Mouse (Mus musculus) left cerebral cortex, postnatal 25 days (tissue): ENCODE measurements at regions not wholly inside any gene's neighbourhood (a gene's known extent, or its start where the extent isn't known, plus 50 kb on each side); places are given as distances from the start of the nearest gene placed in this dataset.

ENCODE experiments used
- DNase-seq, 2 experiments: peaks; one replicate each; pipeline ENCODE4 v3.0.0; 2022; ENCODE audit warnings: low spot score in 2 of 2, mixed read lengths in 1 of 2
- intact Hi-C: fragments of 180-260 bp; cut with DNase I; formaldehyde crosslinking; loops from one replicate; pipeline ENCODE4 v1.15.1; 2025

- DNase-seq, result no peak
- intact Hi-C loops, result no loop called here
These were observed 586.3 kb downstream of the Basp1 start for GRCm38 (mm10) chr15:24827259-24827658.

DNA sequence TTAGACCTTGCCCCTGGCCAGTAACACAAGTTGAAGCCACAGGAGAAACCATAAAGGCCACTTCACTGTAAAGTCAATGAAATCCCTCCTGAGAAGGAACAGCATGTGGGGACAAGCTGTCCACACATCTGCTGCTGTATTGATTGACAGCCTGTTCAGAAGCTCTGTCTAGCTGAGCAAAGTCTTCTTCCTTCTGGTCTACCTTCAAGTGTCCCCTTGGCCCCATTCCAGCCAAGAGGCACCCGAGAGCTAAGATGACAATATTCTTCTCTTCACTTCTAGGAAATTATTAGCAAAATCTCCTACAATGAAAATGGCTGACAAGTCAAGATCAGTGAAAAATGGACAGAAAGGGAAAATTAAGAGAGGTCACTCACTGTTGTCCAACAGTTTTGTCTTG lies 616.7 kb downstream of the Basp1 start:
- intact Hi-C loops, result no loop called here
- no peak for DNase-seq

- intact Hi-C loops, result no loop called here
These were observed 620.2 kb downstream of the Basp1 start for GRCm38 (mm10) chr15:24793381-24793780.

DNA sequence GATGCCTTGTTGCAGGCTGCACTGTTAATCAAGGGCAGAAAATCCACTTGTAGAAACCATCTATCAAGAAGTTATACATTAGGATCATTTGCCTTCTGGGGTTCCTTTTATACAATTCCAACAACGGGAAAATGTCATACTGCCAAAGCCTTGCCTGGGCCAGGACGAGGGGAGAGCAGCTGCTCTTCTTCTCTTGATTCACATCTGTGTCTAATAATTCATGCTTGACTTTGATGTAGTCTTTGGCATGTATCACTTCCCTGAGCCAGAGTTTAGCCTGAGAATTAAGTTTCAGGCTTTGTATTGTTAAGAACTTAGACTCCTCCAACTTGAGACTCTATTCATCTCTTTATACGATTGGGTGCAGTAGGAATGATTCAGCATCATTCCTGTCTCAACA lies 627.2 kb downstream of the Basp1 start:
- no peak for DNase-seq
- intact Hi-C loops, result no loop called here

More at GRCm38 (mm10) chr15:24793381-24793780, 620.2 kb downstream of the Basp1 start:
- no peak for DNase-seq

GRCm38 (mm10) chr15:24778234-24778633 lies 635.3 kb downstream of the Basp1 start:
- peak in 1 of 2 experiments; percentile 57 for DNase-seq
- intact Hi-C loops, result no loop called here

DNA sequence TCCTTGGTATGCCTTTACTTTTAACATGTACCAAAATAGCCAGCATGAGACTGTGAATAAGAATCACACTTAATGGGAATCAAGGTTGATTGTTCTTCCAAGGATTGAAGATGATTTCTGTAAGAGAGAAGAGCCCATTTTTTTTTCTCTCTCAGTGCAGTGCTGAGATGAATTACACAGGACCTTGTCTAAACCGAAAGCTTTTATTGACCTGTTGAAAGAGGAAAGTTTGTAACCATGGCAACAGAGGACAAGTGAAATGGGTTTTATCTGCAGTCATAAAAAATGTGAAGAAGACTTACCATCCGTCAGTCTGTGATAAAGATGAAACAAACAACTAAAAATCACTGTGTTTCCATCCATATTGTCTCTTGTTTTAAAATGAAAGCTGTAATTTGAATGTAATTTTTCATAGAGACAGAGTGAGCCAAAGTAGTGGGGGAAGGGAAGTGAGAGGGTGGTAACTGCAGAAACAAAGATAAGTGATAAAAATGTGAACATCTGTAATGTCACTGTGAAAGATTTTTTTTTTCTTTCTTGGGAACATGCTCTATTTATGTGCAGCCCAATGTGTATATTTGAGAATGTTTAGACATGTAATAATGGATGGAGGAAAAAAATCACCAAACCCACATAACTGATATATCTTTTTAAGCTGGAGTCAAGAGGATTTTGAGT lies 661.9 kb downstream of the Basp1 start:
- intact Hi-C loops, result no loop called here
- peak in 1 of 2 experiments; percentile 10 for DNase-seq

GRCm38 (mm10) chr15:24743240-24743639 lies 670.3 kb downstream of the Basp1 start:
- intact Hi-C loops, result no loop called here
- DNase-seq, result no peak

- intact Hi-C loops, result no loop called here
- DNase-seq, result no peak
These were observed 688.4 kb downstream of the Basp1 start for GRCm38 (mm10) chr15:24725170-24725569.

- DNase-seq, result peak; percentile 18 to 48
- intact Hi-C loops, result loop anchor here (5.0 kb wide), 1 partner anchor 313 kb away; no protein-coding TSS in a partner anchor
These were observed 688.9 kb downstream of the Basp1 start for GRCm38 (mm10) chr15:24724664-24725063.

GRCm38 (mm10) chr15:24720346-24720745 lies 693.2 kb downstream of the Basp1 start:
- intact Hi-C loops, result loop anchor here (1.0 to 5.0 kb wide), 4 partner anchors 118 to 692 kb away; partner anchors contain the start of gene Basp1

GRCm38 (mm10) chr15:24682167-24682566 lies 731.4 kb downstream of the Basp1 start:
- intact Hi-C loops, result no loop called here
- no peak for DNase-seq

More at GRCm38 (mm10) chr15:24720346-24720745, 693.2 kb downstream of the Basp1 start:
- DNase-seq, result peak; percentile 71 to 97

DNA sequence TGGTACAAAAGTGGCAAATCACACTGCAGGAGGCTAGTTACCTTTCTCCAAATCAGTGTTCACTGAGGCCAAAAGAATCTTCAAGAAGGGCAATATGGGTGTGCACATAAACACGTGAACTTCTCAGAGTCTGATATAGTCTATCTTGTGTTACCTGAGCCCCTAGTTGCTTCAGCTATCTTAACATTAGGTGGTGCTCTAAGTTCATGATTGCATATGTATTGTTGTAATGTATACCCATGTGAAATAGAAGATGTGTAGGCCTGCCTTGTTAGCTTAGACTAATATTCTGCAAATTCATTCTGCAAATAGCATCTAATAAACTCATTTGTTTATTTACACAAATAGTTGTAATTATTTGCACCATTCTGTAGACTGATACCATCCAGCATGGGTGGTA lies 764.6 kb downstream of the Basp1 start:
- DNase-seq, result peak in 1 of 2 experiments; percentile 48
- intact Hi-C loops, result loop anchor here (2.0 kb wide), 1 partner anchor 766 kb away; no protein-coding TSS in a partner anchor

- intact Hi-C loops, result no loop called here
These were observed 777.9 kb downstream of the Basp1 start for GRCm38 (mm10) chr15:24635620-24636019.

DNA sequence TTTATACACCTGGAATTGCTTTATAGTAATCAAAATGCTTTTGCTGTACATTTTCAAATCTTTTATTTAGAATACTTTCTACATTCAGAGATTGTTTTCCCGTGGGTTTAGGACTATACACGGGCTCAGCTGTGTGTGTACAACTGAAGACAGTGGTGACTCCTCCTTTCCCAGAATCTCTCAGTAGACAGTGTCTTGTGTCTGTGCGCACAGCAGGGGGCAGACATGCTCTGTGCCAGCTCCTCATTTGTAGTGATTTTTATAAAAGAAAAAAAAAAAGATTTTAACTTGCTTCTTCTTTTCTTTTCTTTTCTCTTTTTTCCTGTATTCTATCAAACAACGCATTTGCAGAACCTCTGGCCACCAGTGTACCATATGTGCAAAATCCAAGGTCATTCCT lies 817.3 kb downstream of the Basp1 start:
- intact Hi-C loops, result loop anchor here (2.0 to 10.0 kb wide), 2 partner anchors 819 to 1359 kb away; no protein-coding TSS in a partner anchor
- peak; percentile 54 to 71 for DNase-seq

More at GRCm38 (mm10) chr15:24635620-24636019, 777.9 kb downstream of the Basp1 start:
- no peak for DNase-seq

DNA sequence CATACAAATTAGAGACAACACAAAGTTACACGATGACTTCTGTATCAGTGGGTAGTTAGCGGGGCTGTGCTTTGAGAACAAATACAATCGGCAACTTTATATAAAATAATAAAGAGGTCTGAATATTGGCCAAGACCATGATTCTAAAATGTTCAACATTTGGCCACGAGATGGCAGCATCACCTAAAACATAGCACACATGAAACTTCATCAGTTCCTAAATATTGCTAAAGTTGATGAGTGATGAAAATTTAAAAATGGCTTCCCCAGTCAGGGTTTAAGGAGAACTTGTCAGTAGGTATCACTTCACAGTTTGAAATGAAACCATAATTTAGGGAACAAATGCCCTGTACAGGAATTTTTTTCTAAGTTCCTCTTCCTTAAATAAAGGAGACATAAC lies 824.6 kb downstream of the Basp1 start:
- intact Hi-C loops, result loop anchor here (2.0 to 10.0 kb wide), 3 partner anchors 826 to 1206 kb away; no protein-coding TSS in a partner anchor
- DNase-seq, result peak; percentile 70 to 73

DNA sequence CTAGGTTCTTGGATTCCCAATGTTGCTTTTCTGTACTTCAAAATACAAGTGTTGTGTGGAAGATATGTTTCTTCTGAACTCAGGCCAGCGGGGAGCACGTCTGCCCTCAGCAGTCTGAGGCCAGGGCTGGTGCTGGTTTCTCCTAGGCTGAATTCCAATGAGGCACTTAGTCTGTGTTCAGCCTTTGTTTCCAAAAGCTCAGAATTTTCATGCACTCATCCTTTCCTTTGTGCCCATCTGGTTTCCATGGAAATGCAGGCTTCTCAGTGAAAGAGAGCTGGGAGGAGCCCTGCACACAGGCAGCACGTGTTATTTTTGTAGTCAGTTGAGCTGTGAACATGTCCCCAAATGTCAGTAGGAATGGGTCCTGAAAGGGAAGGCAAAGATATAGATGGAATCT lies 846.6 kb downstream of the Basp1 start:
- intact Hi-C loops, result no loop called here
- peak; percentile 31 to 59 for DNase-seq

GRCm38 (mm10) chr15:24556806-24557205 lies 856.8 kb downstream of the Basp1 start:
- intact Hi-C loops, result no loop called here
- no peak for DNase-seq

- DNase-seq, result peak in 1 of 2 experiments; percentile 35
- intact Hi-C loops, result no loop called here
These were observed 863.5 kb downstream of the Basp1 start for GRCm38 (mm10) chr15:24550108-24550507.

GRCm38 (mm10) chr15:24530065-24530464 lies 883.5 kb downstream of the Basp1 start:
- DNase-seq, result no peak
- intact Hi-C loops, result no loop called here

- intact Hi-C loops, result loop anchor here (5.0 kb wide), 1 partner anchor 1040 kb away; no protein-coding TSS in a partner anchor
- peak in 1 of 2 experiments; percentile 11 for DNase-seq
These were observed 886.2 kb downstream of the Basp1 start for GRCm38 (mm10) chr15:24527379-24527778.

DNA sequence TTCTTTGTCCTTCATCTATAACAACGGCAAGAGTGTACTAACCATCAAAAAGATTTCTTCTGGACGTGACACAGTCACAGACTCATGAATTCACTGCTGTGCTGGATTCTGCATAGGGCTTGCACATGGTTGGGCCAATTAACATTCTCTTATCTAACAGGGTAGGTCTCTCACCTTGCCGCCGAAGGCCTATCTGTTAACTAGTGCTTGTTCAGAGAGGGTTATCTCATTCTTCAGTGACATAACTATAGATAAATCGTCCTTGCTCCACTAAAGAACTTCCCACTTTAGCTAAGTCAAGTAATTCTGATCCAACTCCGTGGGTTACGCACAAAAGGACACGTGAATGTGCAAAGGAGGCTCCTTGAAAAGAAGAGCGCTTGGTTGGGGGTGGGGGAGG lies 899.6 kb downstream of the Basp1 start:
- intact Hi-C loops, result no loop called here
- no peak for DNase-seq
